Mouse (Mus musculus) 3134 (cell line): ENCODE measurements at regions not wholly inside any gene's neighbourhood (a gene's known extent, or its start where the extent isn't known, plus 50 kb on each side); places are given as distances from the start of the nearest gene placed in this dataset.
"Not testable (repeated sequence)": the region's sequence is repeated elsewhere in the genome, so short reads cannot be mapped to it uniquely, and the experiment has no call there.

Experiments
- DNase-seq: peaks from one replicate; pipeline ENCODE4 v3.0.0-alpha.2; 2011; ENCODE audit warnings: low spot score; ENCODE audit not compliant: insufficient read length; ENCODE audit errors: extremely low read depth

DNA sequence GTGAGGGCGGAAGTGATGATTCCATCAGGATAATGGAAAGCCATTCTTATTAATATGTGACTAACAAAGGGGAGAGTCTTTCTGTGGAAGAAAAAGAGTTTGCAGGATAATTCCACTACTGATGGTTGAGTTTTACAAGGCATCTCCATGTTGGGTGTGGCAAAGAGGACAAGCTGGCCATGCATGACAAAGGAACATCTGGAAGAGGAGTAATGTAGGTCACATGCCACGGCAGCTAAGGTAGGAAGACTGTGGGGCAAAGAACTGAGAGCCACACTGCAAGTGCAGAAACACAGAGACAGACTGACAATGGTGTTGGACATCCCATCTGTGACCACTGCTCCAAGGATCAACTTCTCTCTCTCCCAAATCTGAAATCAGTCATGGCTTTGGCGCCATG, 196.4 kb upstream of the Gdi2 start:
- no peak for DNase-seq

GRCm38 (mm10) chr13:3343611-3344010, 194.3 kb upstream of the Gdi2 start:
- no peak for DNase-seq

- not testable (repeated sequence) for DNase-seq
Observed at GRCm38 (mm10) chr13:3354912-3355311, 183.0 kb upstream of the Gdi2 start.

GRCm38 (mm10) chr13:3358079-3358608, 179.7 kb upstream of the Gdi2 start:
- DNase-seq: peak; percentile 9

GRCm38 (mm10) chr13:3358996-3359750, 178.7 kb upstream of the Gdi2 start:
- DNase-seq: no peak

DNA sequence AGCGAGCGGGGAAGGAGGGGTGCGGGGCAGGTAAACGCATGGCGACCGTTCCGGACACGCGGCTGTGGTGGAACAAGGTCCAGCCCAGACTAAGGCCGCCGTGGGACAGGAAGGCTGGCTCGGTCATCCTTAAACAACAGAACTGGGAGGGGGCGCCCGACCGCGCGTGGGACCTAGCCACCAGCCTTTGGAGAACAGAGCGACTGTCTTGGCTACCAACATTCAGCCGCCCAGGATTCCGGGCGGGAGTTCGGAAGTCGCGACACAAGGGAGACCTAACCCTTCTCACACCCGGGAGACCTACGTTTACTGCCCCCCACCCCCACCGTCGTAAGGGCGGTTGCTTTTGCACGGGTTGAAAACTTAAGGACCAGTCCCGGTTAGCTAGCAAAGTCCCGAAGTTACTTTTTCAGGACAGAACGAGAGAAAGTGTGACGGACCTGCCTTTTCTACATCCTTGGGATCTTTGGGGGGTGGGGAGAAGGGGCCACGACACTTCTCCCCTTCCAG, 178.1 kb upstream of the Gdi2 start:
- not testable (repeated sequence) for DNase-seq

GRCm38 (mm10) chr13:3360503-3361490, 177.1 kb upstream of the Gdi2 start:
- peak; percentile 5 for DNase-seq

- DNase-seq: no peak
Observed at GRCm38 (mm10) chr13:3372701-3373100, 165.2 kb upstream of the Gdi2 start.

DNA sequence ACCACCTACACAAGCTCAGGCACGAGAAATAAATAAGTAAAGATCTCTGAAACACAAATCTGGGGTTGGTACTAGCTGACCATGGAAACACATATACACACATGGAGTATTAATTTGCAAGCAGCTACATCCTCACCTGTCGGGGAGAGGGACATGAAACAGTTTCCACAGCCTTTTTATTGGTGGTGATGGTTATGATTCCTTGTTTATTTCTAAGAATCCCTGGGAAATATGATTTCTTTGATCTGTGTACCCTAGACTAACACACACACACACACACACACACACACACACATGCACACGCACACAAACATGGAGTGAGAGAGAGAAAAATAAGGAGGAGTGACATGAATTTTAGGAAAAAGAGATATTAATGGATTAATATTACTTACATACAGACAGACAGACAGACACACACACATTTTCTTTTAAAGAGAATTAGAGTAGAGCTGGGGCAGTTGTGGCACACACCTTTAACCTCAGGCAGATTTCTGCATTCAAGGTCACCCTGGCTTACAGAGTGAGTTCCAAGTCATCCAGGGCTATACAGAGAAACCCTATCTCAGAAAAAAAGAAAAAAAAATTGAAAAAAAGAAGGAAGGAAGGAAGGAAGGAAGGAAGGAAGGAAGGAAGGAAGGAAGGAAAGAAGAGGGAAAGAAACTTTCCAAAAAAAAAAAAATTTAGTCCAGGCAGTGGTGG, 164.2 kb upstream of the Gdi2 start:
- DNase-seq: peak; percentile 31

GRCm38 (mm10) chr13:3374796-3375195, 163.1 kb upstream of the Gdi2 start:
- no peak for DNase-seq

DNA sequence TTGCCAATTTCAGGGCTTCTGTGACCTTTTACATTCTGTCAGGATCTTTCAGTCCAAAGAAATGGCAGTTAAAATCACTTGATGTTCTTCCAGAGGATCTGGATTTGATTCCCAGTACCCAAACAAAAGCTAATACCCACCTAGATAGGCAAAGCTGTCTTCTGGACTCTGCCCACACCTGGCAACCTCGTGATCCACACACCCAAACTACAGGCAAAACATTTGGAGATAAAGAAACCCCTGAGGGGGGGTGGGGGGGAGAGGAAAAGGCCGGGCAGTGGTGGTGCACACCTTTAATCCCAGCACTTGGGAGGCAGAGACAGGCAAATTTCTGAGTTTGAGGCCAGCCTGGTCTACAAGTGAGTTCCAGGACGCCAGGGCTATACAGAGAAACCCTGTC, 160.1 kb upstream of the Gdi2 start:
- peak; percentile 20 for DNase-seq

- DNase-seq: peak; percentile 27
Observed at GRCm38 (mm10) chr13:3405783-3406182, 132.1 kb upstream of the Gdi2 start.

GRCm38 (mm10) chr13:3406236-3407017, 131.4 kb upstream of the Gdi2 start:
- DNase-seq: peak; percentile 55

DNA sequence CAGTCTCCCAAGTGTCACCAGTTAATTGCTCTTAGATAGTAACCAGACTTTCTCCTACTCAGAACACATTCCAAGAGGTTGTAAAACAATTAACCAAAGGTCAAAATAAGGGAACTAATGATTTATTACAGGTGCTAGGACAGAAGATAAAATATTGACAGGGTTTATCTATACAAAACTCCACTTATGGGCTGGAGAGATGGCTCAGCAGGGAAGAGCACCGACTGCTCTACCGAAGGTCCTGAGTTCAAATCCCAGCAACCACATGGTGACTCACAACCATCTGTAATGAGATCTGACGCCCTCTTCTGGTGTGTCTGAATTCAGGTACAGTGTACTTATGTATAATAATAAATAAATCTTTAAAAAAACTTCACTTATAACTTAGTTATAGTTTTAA, 127.6 kb upstream of the Gdi2 start:
- not testable (repeated sequence) for DNase-seq

DNA sequence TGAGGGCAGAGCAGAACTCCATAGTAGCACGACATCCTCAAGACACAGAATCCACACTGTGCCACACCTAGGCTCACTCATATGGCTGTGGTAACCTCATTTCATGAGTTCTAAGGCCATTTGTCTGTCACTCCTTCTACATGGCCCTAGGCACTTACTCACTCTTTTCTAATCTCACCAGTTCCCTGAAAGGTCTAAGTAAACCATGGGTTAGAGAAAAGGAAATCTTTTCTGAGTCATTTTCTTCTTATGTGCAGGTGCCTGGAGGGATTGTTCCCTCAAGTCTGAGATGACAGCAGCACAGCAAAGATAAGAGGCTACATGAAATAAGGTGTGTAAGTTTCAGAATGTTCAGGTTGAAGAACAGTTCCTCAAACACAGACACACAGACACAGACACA, 120.8 kb upstream of the Gdi2 start:
- peak; percentile 51 for DNase-seq

GRCm38 (mm10) chr13:3455374-3455773, 82.5 kb upstream of the Gdi2 start:
- not testable (repeated sequence) for DNase-seq

GRCm38 (mm10) chr13:3476884-3477283, 61.0 kb upstream of the Gdi2 start:
- DNase-seq: no peak

- DNase-seq: peak; percentile 93
Observed at GRCm38 (mm10) chr13:3477997-3478728, 59.7 kb upstream of the Gdi2 start.
